Mouse (Mus musculus): ENCODE measurements around the gene Pigw.

Gene Pigw

GRCm38 (mm10) chr11:84879772-84880464 lies at the start of gene Pigw, which contains the start of gene Myo19:
Gene Pigw, minus strand, starts transcription at chr11:84880285.
Gene Myo19, plus strand, starts transcription at chr11:84880148.
- peak; percentile 86 for DNase-seq

GRCm38 (mm10) chr11:84920981-84921380 lies 40.9 kb upstream of the Pigw start:
- DNase-seq: no peak

GRCm38 (mm10) chr11:84919951-84920350 lies 39.9 kb upstream of the Pigw start:
- DNase-seq: no peak

- DNase-seq: peak; percentile 60
Observed at GRCm38 (mm10) chr11:84919276-84919675, 39.2 kb upstream of the Pigw start.

- DNase-seq: peak; percentile 84
Observed at GRCm38 (mm10) chr11:84918425-84918824, 38.3 kb upstream of the Pigw start.

- DNase-seq: no peak
Observed at GRCm38 (mm10) chr11:84916703-84917300, 36.7 kb upstream of the Pigw start.

- peak; percentile 97 for DNase-seq
Observed at GRCm38 (mm10) chr11:84916053-84916702, 36.1 kb upstream of the Pigw start, which contains the start of gene Znhit3. Gene Znhit3, minus strand, starts transcription at chr11:84916366.

GRCm38 (mm10) chr11:84914673-84915072 lies 34.6 kb upstream of the Pigw start:
- peak; percentile 3 for DNase-seq

- no peak for DNase-seq
Observed at GRCm38 (mm10) chr11:84910411-84910810, 30.3 kb upstream of the Pigw start.

GRCm38 (mm10) chr11:84908480-84908879 lies 28.4 kb upstream of the Pigw start:
- DNase-seq: no peak

GRCm38 (mm10) chr11:84907081-84907480 lies 27.0 kb upstream of the Pigw start:
- DNase-seq: no peak

- no peak for DNase-seq
Observed at GRCm38 (mm10) chr11:84904597-84905144, 24.6 kb upstream of the Pigw start.

GRCm38 (mm10) chr11:84893113-84893512 lies 13.0 kb upstream of the Pigw start:
- DNase-seq: no peak

GRCm38 (mm10) chr11:84891705-84892104 lies 11.6 kb upstream of the Pigw start:
- DNase-seq: no peak

GRCm38 (mm10) chr11:84889492-84889891 lies 9.4 kb upstream of the Pigw start:
- DNase-seq: no peak

GRCm38 (mm10) chr11:84888025-84888424 lies 7.9 kb upstream of the Pigw start:
- no peak for DNase-seq

- DNase-seq: no peak
Observed at GRCm38 (mm10) chr11:84886767-84887511, 6.9 kb upstream of the Pigw start.

GRCm38 (mm10) chr11:84886236-84886635 lies 6.2 kb upstream of the Pigw start:
- DNase-seq: no peak

- DNase-seq: no peak
Observed at GRCm38 (mm10) chr11:84885238-84885637, 5.2 kb upstream of the Pigw start.

- no peak for DNase-seq
Observed at GRCm38 (mm10) chr11:84882346-84882745, 2.3 kb upstream of the Pigw start.

GRCm38 (mm10) chr11:84880971-84881370 lies 886 bp upstream of the Pigw start:
- DNase-seq: no peak

GRCm38 (mm10) chr11:84880465-84880961 lies 428 bp upstream of the Pigw start:
- DNase-seq: peak; percentile 67
